Mouse (Mus musculus) kidney, adult 2 months (tissue): ENCODE results near the gene Acsbg2.

ENCODE experiments used
- CTCF ChIP-seq: fragments of 200-500 bp; conservative IDR thresholded peaks from 2 replicates; pipeline ENCODE4 v1.5.1; 2011; ENCODE audit warnings: low read depth, mild to moderate bottlenecking, control low read depth, low read length, moderate library complexity, mixed read lengths; ENCODE audit not compliant: insufficient read depth, insufficient read length
- POLR2A ChIP-seq: fragments of 200-500 bp; IDR thresholded peaks from one replicate; pipeline ENCODE4 v1.6.1; 2011; ENCODE audit warnings: low read depth, low read length, control low read depth

GRCm38 (mm10) chr17:56907887-56908286 is 33.6 kb upstream of the Acsbg2 start:
- no peak for TF ChIP-seq CTCF
- TF ChIP-seq POLR2A: no peak
